Mouse (Mus musculus) intestine, embryonic 16.5 days (tissue): Measurements from ENCODE around the gene Evx2. TPM values are rescaled to one million over a fixed set of nuclear protein-coding genes. Genes with fewer than 3 reads are reported as not detected.

ENCODE experiments used
- ATAC-seq: fragments of 200-750 bp; cut with Nextera tagmentation; 2 replicates; pipeline ENCODE4 v1.8.0; 2017; ENCODE audit warnings: moderate TSS enrichment, moderate library complexity
- H3K27ac ChIP-seq: fragments of 300-500 bp; sonication (generic); 2 replicates; pipeline ENCODE4 v1.5.1; 2014; ENCODE audit warnings: mild to moderate bottlenecking, low read length
- H3K27me3 ChIP-seq: fragments of 300-500 bp; sonication (generic); replicated peaks from 2 replicates; pipeline ENCODE4 v1.6.1; 2014; ENCODE audit warnings: low read length, control low read depth, mixed read lengths; ENCODE audit not compliant: control insufficient read depth, insufficient read depth
- H3K36me3 ChIP-seq: fragments of 300-500 bp; sonication (generic); 2 replicates; pipeline ENCODE4 v1.6.1; 2014; ENCODE audit warnings: low read length, control low read depth; ENCODE audit not compliant: control insufficient read depth, insufficient read depth
- H3K4me1 ChIP-seq: fragments of 300-500 bp; sonication (generic); 2 replicates; pipeline ENCODE4 v1.6.1; 2014; ENCODE audit warnings: low read length, control low read depth, mixed read lengths; ENCODE audit not compliant: control insufficient read depth, insufficient read depth
- H3K4me2 ChIP-seq: fragments of 300-500 bp; sonication (generic); 2 replicates; pipeline ENCODE4 v1.6.1; 2014; ENCODE audit warnings: low read depth, low read length, control low read depth
- H3K4me3 ChIP-seq: fragments of 300-500 bp; sonication (generic); 2 replicates; pipeline ENCODE4 v1.5.1; 2014; ENCODE audit warnings: mild to moderate bottlenecking, low read length
- H3K9ac ChIP-seq: fragments of 300-500 bp; sonication (generic); 2 replicates; pipeline ENCODE4 v1.6.1; 2014; ENCODE audit warnings: low read depth, low read length
- H3K9me3 ChIP-seq: fragments of 300-500 bp; sonication (generic); 2 replicates; pipeline ENCODE4 v1.6.1; 2016; ENCODE audit warnings: low read length, control low read depth; ENCODE audit not compliant: control insufficient read depth
- WGBS: fragments of 180-500 bp; shearing (Covaris S2); extraction: QIAGEN DNeasy Blood & Tissue Kit; methylation state at CpG from one replicate; pipeline ENCODE4 v1.1.7; 2014; 5-methylcytosine and 5-hydroxymethylcytosine counted together
- polyA plus RNA-seq: library from polyadenylated mRNA; unstranded; fragments of >200 nt; fragmentation: Nextera tagmentation; extraction: Ambion mirVana; gene quantifications from 2 replicates; pipeline ENCODE4 v1.2.1, GENCODE M21; 2015

Evx2 gene
- polyA plus RNA-seq, 1 experiment from 2014 or later: 0.05 TPM

- Histone ChIP-seq H3K9ac (no peak overlapping the region), H3K36me3 (no peaks in the 10 kb centered on the region), H3K9me3 (no peaks in the 10 kb centered on the region), H3K4me3 (peak overlapping the region; percentile 18; the same call in 1 of the 2 replicates), H3K4me2 (peak overlapping the region; percentile 9; the same call in 1 of the 2 replicates), H3K27me3 (peaks cover 83% of the 10 kb centered on the region), H3K4me1 (no peaks in the 10 kb centered on the region), H3K27ac (no peak overlapping the region)
- 10% methylated on average over 8 of the region's 8 CpGs for WGBS
- ATAC-seq: no peak
Measured at GRCm38 (mm10) chr2:74690338-74690716, 31.0 kb upstream of the Evx2 start.

DNA sequence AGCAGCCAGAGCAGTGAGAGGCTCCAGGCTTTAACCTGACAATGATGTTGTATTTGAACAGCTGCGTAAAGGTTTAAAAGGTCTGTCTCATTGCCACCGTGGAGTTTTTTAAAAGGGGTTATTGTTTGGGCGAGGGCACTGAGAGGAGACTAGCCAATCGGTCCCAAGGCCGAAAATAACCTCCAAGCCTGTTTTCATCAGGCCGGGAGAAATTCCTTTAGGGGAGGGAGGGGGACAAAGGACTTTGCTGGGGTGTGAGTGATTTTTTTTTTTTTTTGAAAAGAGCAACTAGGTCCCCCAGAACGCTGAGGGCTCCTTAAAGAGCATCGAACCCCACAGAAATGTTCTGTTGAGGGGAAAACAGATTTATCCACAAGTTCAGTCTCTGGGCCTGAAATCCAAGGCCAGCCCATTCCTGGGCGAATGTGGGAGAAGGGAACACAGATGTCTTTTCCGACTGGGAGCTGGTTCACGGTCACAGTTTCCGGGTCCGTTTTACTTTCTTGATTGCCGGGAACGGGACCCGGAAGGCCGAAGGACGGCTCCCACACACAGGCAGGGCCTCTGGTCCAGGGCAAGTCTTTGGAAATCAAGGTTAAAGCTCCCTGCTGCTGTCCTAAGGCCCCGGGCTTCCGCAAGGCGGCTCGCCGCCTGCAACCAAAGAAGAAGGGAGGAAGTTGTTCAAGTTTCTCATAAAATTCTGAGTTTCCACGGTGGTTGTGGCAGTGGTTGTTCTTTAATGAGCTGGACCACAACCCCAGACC is 30.4 kb upstream of the Evx2 start:
- Histone ChIP-seq H3K4me2 (peak overlapping the region; percentile 9; the same call in 1 of the 2 replicates), H3K4me1 (no peaks in the 10 kb centered on the region), H3K27ac (no peak overlapping the region), H3K27me3 (peaks cover 82% of the 10 kb centered on the region), H3K9ac (no peak overlapping the region), H3K36me3 (no peaks in the 10 kb centered on the region), H3K9me3 (no peaks in the 10 kb centered on the region), H3K4me3 (peak overlapping the region; percentile 18)
- WGBS: 3% methylated on average over 24 of the region's 24 CpGs
- ATAC-seq: no peak

DNA sequence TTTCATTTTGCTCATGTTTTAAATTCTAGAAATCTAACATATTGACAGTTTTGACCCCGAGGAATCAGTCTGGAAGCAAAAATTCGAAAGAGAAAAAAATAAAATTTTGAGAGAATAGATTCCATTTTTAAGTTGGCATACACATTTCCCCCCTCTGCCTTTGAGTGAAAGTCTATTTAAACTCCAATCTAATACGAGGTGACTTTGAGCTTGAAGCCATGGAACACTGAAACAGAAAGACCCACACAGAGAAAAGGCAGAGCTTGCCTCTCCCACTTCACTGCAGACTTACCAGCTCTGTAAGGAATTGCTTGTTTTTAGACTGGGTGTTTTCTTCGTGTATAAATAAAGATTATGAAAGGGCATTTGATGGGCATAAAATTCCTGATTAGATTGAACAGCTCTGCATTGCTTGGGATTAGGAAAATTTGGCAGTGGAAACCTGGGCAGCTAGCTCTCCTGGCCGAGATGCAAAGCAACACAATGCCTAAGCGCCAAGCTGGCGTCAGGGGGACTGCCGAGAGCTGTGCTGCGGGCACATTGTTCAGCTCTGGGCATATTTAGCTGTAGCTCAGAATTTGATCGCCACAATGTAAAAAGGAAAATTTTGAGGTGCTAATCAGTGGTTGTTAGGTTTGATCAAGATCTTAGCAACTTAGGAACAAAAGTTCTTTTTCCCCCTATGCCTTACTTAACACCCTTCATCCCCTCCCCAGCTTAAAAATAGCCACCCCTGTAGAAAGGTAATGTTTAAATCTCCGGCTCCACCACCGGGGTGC is 29.6 kb upstream of the Evx2 start:
- no peak for ATAC-seq
- Histone ChIP-seq H3K4me2 (no peak overlapping the region), H3K36me3 (no peaks in the 10 kb centered on the region), H3K27ac (no peak overlapping the region), H3K4me1 (no peaks in the 10 kb centered on the region), H3K4me3 (no peak overlapping the region), H3K9me3 (no peaks in the 10 kb centered on the region), H3K9ac (no peak overlapping the region), H3K27me3 (peaks cover 81% of the 10 kb centered on the region)
- 7% methylated on average over 12 of the region's 12 CpGs for WGBS

DNA sequence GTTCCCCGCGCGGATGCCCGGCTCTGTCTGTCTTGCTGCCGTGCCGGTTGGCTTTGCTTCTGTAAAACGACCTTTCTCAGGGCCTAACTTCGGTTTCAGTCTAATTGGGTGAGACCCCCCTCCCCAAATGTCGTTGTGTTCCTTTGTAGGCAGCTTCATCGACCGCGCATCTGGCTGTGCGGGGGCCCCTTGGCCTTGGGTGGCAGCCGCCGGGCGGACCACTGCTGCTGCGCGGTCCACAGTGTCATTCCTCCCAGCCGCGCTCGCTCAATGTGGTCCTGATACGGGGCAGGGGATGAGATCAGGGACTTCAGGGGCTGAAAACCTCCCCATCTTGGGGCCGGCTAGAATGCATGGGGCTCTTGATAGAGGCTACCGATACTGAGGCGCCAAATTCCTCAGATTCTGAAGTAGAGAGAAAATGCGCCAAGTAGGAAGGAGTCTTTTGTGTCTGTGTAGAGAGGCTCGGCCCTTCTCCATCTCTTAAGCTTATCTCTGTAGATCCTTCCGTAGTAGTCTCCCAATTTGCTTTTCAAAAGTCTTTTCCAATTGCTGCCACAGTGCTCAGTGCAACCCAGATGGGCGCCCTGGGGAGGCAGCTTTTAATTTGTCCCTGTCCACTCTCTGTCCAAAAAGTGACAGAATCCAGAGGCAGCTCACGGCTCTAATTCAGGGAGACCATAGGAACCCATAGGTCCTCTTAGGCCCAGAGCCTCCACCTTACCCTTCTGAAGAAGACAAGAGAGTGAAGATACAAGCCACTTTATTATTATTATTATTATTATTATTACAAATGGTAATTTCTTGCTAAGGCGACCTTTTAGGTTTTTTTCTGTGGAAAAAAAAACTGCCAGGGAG is 28.6 kb upstream of the Evx2 start:
- 4% methylated on average over 31 of the region's 31 CpGs for WGBS
- Histone ChIP-seq H3K27ac (no peak overlapping the region), H3K36me3 (no peaks in the 10 kb centered on the region), H3K9ac (0 out of 2 replicates have a peak overlapping the region, but pooled peaks have one; percentile 30), H3K4me3 (peak overlapping the region; percentile 26; the same call in 1 of the 2 replicates), H3K4me2 (0 out of 2 replicates have a peak overlapping the region, but pooled peaks have one; percentile 5), H3K4me1 (peaks cover under 1% of the 10 kb centered on the region; the same call in 1 of the 2 replicates), H3K9me3 (no peaks in the 10 kb centered on the region), H3K27me3 (peaks cover 81% of the 10 kb centered on the region)
- ATAC-seq: no peak

GRCm38 (mm10) chr2:74686988-74687697 is 27.8 kb upstream of the Evx2 start:
- WGBS: 1% methylated on average over 27 of the region's 27 CpGs
- H3K27ac ChIP-seq: no peak overlapping the region
- H3K27me3 ChIP-seq: peaks cover 81% of the 10 kb centered on the region
- peak overlapping the region; percentile 30; the same call in 1 of the 2 replicates for H3K9ac ChIP-seq
- H3K9me3 ChIP-seq: no peaks in the 10 kb centered on the region
- 0 out of 2 replicates have a peak overlapping the region, but pooled peaks have one; percentile 5 for H3K4me2 ChIP-seq
- peaks cover 8% of the 10 kb centered on the region for H3K4me1 ChIP-seq
- H3K36me3 ChIP-seq: no peaks in the 10 kb centered on the region
- ATAC-seq: no peak
- peak overlapping the region; percentile 26; the same call in 1 of the 2 replicates for H3K4me3 ChIP-seq

GRCm38 (mm10) chr2:74686301-74686987 is 27.1 kb upstream of the Evx2 start:
- ATAC-seq: no peak
- no peak overlapping the region for H3K9ac ChIP-seq
- no peak overlapping the region for H3K4me2 ChIP-seq
- WGBS: 5% methylated on average over 17 of the region's 17 CpGs
- H3K9me3 ChIP-seq: no peaks in the 10 kb centered on the region
- H3K4me1 ChIP-seq: peaks cover 12% of the 10 kb centered on the region
- no peaks in the 10 kb centered on the region for H3K36me3 ChIP-seq
- peak overlapping the region; percentile 5; the same call in 1 of the 2 replicates for H3K4me3 ChIP-seq
- H3K27ac ChIP-seq: no peak overlapping the region
- peaks cover 81% of the 10 kb centered on the region for H3K27me3 ChIP-seq

- Histone ChIP-seq H3K27ac (no peak overlapping the region), H3K4me2 (no peak overlapping the region), H3K9me3 (no peaks in the 10 kb centered on the region), H3K36me3 (no peaks in the 10 kb centered on the region), H3K4me3 (no peak overlapping the region), H3K27me3 (peaks cover 87% of the 10 kb centered on the region), H3K4me1 (peaks cover 12% of the 10 kb centered on the region), H3K9ac (no peak overlapping the region)
- no peak for ATAC-seq
- 11% methylated on average over 4 of the region's 4 CpGs for WGBS
Measured at GRCm38 (mm10) chr2:74685059-74685603, 25.8 kb upstream of the Evx2 start.

DNA sequence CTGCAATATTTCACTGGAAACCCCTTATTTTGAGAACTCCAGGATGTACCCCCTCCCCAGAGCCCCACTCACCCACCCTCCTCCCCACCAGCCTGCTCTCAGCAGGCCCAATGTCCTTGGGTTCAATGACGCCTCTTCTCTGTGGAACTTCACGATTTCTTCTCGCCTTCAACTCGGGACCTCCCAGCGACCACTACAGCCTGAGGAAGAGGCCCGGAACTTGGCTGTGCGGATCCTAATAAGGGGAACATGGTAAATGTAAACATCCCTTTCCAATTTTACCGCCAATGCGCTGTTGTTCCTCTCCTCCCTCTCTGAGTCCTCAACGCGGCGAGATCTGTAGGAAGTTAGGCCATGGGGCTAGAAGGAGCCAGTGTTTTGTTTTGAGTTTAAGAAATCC is 24.7 kb upstream of the Evx2 start:
- 2% methylated on average over 12 of the region's 12 CpGs for WGBS
- peaks cover 12% of the 10 kb centered on the region for H3K4me1 ChIP-seq
- H3K36me3 ChIP-seq: no peaks in the 10 kb centered on the region
- no peaks in the 10 kb centered on the region for H3K9me3 ChIP-seq
- peak overlapping the region; percentile 19 for H3K4me3 ChIP-seq
- peaks cover 87% of the 10 kb centered on the region for H3K27me3 ChIP-seq
- H3K9ac ChIP-seq: no peak overlapping the region
- H3K4me2 ChIP-seq: no peak overlapping the region
- no peak for ATAC-seq
- H3K27ac ChIP-seq: no peak overlapping the region
